Mouse (Mus musculus) MEL (cell line): ENCODE data around the gene Slc25a15. TPM values are rescaled to one million over a fixed set of nuclear protein-coding genes. Genes with fewer than 3 reads are reported as not detected.

Experiments
- DNase-seq: peaks from one replicate; pipeline ENCODE4 v3.0.0; 2011; ENCODE audit warnings: low read depth, low spot score
- H3K27ac ChIP-seq: 2 replicates; pipeline ENCODE4 v1.5.1; 2012; ENCODE audit warnings: low read depth, mild to moderate bottlenecking, control low read depth, low read length, moderate library complexity; ENCODE audit not compliant: control insufficient read depth
- H3K27me3 ChIP-seq, 2 experiments: fragments of 150-350 bp in 1 of 2; sonication (generic) in 1 of 2; 2 replicates each; pipeline ENCODE4 v1.6.1; 2012; ENCODE audit warnings: low read length in 2 of 2, mild to moderate bottlenecking in 2 of 2, improper control_type of control experiment in 1 of 2, moderate library complexity in 1 of 2; ENCODE audit not compliant: insufficient read depth in 2 of 2, control insufficient read depth in 1 of 2
- H3K36me3 ChIP-seq, 2 experiments: 2 replicates each; pipeline ENCODE4 v1.6.1; 2012 to 2014; ENCODE audit warnings: low read length in 2 of 2, improper control_type of control experiment in 1 of 2, inconsistent platforms in 1 of 2, mild to moderate bottlenecking in 1 of 2; ENCODE audit not compliant: insufficient read depth in 2 of 2, control insufficient read depth in 1 of 2
- H3K4me1 ChIP-seq, 2 experiments: fragments of 150-350 bp in 1 of 2; sonication (generic) in 1 of 2; 2 replicates each; pipeline ENCODE4 v1.6.1; 2012; ENCODE audit warnings: low read length in 2 of 2, improper control_type of control experiment in 1 of 2, mild to moderate bottlenecking in 1 of 2; ENCODE audit not compliant: insufficient read depth in 2 of 2, control insufficient read depth in 1 of 2
- H3K4me3 ChIP-seq, 2 experiments: fragments of 150-350 bp in 1 of 2; sonication (generic) in 1 of 2; 2 replicates each; pipeline ENCODE4 v1.5.1; 2012; ENCODE audit warnings: low read depth in 2 of 2, low read length in 2 of 2, mild to moderate bottlenecking in 2 of 2, moderate library complexity in 2 of 2, control low read depth in 1 of 2, improper control_type of control experiment in 1 of 2; ENCODE audit not compliant: control insufficient read depth in 1 of 2, insufficient read depth in 1 of 2
- H3K79me2 ChIP-seq: 2 replicates; pipeline ENCODE4 v1.6.1; 2012; ENCODE audit warnings: mild to moderate bottlenecking, low read length, moderate library complexity; ENCODE audit not compliant: control insufficient read depth, poor library complexity, insufficient read depth
- H3K9ac ChIP-seq: 2 replicates; pipeline ENCODE4 v1.6.1; 2012; ENCODE audit warnings: low read depth, mild to moderate bottlenecking, control low read depth, low read length, moderate library complexity; ENCODE audit not compliant: control insufficient read depth, poor library complexity, severe bottlenecking
- H3K9me3 ChIP-seq: fragments of 150-350 bp; sonication (generic); replicated peaks from 2 replicates; pipeline ENCODE4 v1.6.1; 2012; ENCODE audit warnings: mild to moderate bottlenecking, low read length, improper control_type of control experiment, moderate library complexity; ENCODE audit not compliant: insufficient read depth
- BHLHE40 ChIP-seq: IDR thresholded peaks from 2 replicates; pipeline ENCODE4 v1.6.1; 2012; ENCODE audit warnings: low read depth, mild to moderate bottlenecking, inconsistent platforms, low read length, improper control_type of control experiment, borderline replicate concordance
- CHD2 ChIP-seq: IDR thresholded peaks from 2 replicates; pipeline ENCODE4 v1.6.1; 2011; ENCODE audit warnings: low read length, improper control_type of control experiment
- CTCF ChIP-seq, 3 experiments: IDR thresholded peaks in 2 of 3; conservative IDR thresholded peaks in 1 of 3; 2 replicates each; pipeline ENCODE4 v1.5.1; 2011 to 2012; ENCODE audit warnings: low read length in 3 of 3, low read depth in 2 of 3, mild to moderate bottlenecking in 2 of 3, improper control_type of control experiment in 1 of 3, inconsistent platforms in 1 of 3, mixed read lengths in 1 of 3, moderate library complexity in 1 of 3; ENCODE audit not compliant: control insufficient read depth in 1 of 3, insufficient read depth in 1 of 3, poor library complexity in 1 of 3, severe bottlenecking in 1 of 3
- GABPA ChIP-seq: IDR thresholded peaks from 2 replicates; pipeline ENCODE4 v1.6.1; 2012; ENCODE audit warnings: low read depth, mild to moderate bottlenecking, inconsistent platforms, low read length, improper control_type of control experiment, moderate library complexity
- GATA1 ChIP-seq: IDR thresholded peaks from 2 replicates; pipeline ENCODE4 v1.6.1; 2011; ENCODE audit warnings: low read depth, low read length, improper control_type of control experiment
- HCFC1 ChIP-seq: IDR thresholded peaks from 2 replicates; pipeline ENCODE4 v1.6.1; 2012; ENCODE audit warnings: low read depth, mild to moderate bottlenecking, inconsistent platforms, low read length, improper control_type of control experiment, moderate library complexity
- JUND ChIP-seq: IDR thresholded peaks from 2 replicates; pipeline ENCODE4 v1.6.1; 2011; ENCODE audit warnings: low read depth, mild to moderate bottlenecking, improper control_type of control experiment, low read length
- KAT2A ChIP-seq: conservative IDR thresholded peaks from 2 replicates; pipeline ENCODE4 v1.6.1; 2012; ENCODE audit warnings: low read depth, low read length, improper control_type of control experiment, inconsistent platforms
- MAFK ChIP-seq: IDR thresholded peaks from 2 replicates; pipeline ENCODE4 v1.6.1; 2011; ENCODE audit warnings: low read depth, mild to moderate bottlenecking, low read length, improper control_type of control experiment, borderline replicate concordance
- MXI1 ChIP-seq: IDR thresholded peaks from 2 replicates; pipeline ENCODE4 v1.6.1; 2011; ENCODE audit warnings: mild to moderate bottlenecking, low read depth, low read length, improper control_type of control experiment
- NELFE ChIP-seq: IDR thresholded peaks from 2 replicates; pipeline ENCODE4 v1.6.1; 2011; ENCODE audit warnings: low read depth, low read length, improper control_type of control experiment
- POLR2AphosphoS2 ChIP-seq: IDR thresholded peaks from 2 replicates; pipeline ENCODE4 v1.6.1; 2011; ENCODE audit warnings: low read length, improper control_type of control experiment
- POLR2AphosphoS5 ChIP-seq: IDR thresholded peaks from 2 replicates; pipeline ENCODE4 v1.6.1; 2012; ENCODE audit warnings: low read depth, borderline replicate concordance, mild to moderate bottlenecking, inconsistent platforms, low read length, moderate library complexity, mixed read lengths
- SIN3A ChIP-seq: IDR thresholded peaks from 2 replicates; pipeline ENCODE4 v1.6.1; 2012; ENCODE audit warnings: low read length, improper control_type of control experiment, inconsistent platforms
- TAL1 ChIP-seq: IDR thresholded peaks from 2 replicates; pipeline ENCODE4 v1.6.1; 2012; ENCODE audit warnings: mild to moderate bottlenecking, inconsistent platforms, low read length, moderate library complexity, mixed read lengths
- UBTF ChIP-seq: IDR thresholded peaks from 2 replicates; pipeline ENCODE4 v1.6.1; 2012; ENCODE audit warnings: low read depth, mild to moderate bottlenecking, inconsistent platforms, low read length, improper control_type of control experiment, moderate library complexity, borderline replicate concordance; ENCODE audit not compliant: insufficient read depth
- ZC3H11A ChIP-seq: IDR thresholded peaks from 2 replicates; pipeline ENCODE4 v1.6.1; 2012; ENCODE audit warnings: low read depth, mild to moderate bottlenecking, inconsistent platforms, low read length, improper control_type of control experiment
- ZKSCAN1 ChIP-seq: IDR thresholded peaks from 2 replicates; pipeline ENCODE4 v1.6.1; 2012; ENCODE audit warnings: low read depth, mild to moderate bottlenecking, inconsistent platforms, low read length, improper control_type of control experiment, moderate library complexity
- polyA plus RNA-seq, 2 experiments: library from polyadenylated mRNA; stranded (reverse) in 1 of 2; unstranded in 1 of 2; fragments of >175 nt in 1 of 2; fragments of >200 nt in 1 of 2; gene quantifications; 2 replicates each; pipeline versions ENCODE4 v1.2.1 to v1.2.4; 2012; ENCODE audit warnings: low replicate concordance in 2 of 2, low read depth in 1 of 2; ENCODE audit not compliant: insufficient read length in 2 of 2, insufficient read depth in 1 of 2, missing spikeins in 1 of 2
- total RNA-seq: library from RNA; depleted of rRNA; stranded (reverse); fragments of 300-350 nt; gene quantifications from 2 replicates; pipeline ENCODE4 v1.2.3, GENCODE M21; 2012

Slc25a15 gene
- total and polyA plus RNA-seq, 3 experiments = 11.4 to 21.7 TPM; not detected in 1

DNA sequence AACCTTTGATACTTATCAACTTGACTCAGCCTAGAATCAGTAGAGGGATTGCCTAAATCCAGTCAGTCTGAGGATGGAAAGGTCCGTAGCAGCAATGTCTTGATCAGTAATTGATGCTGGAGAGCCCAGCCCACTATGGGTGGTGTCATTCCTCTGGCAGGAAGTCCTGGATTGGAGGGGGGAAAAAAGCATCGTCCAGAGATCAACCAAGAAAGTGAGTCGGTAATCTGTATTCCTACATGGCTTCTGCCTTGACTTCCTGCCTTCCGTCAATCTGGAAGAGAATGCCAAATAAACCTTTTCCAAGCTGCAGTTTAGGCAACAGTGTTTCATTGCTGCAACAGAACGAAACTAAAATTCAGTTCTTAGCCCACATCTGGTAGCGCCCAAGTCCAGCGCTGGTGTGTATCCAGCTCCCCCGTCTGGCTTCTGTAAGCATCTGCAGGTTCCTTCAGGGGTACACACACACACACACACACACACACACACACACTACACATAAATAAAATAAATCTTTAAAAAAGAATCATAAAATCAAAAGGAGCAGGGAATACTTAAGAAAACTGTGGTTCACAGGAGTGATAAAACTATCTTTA, 986 bp upstream of the Slc25a15 start:
- Histone ChIP-seq H3K27me3 (no peaks in the 10 kb centered on the region), H3K9ac (no peak overlapping the region; the same call in 1 of the 2 replicates), H3K4me1 (peaks cover 3 to 5% of the 10 kb centered on the region in 2 experiments), H3K27ac (no peak overlapping the region), H3K79me2 (peaks cover 6% of the 10 kb centered on the region), H3K9me3 (no peaks in the 10 kb centered on the region), H3K4me3 (peak overlapping the region; percentile 72 to 92), H3K36me3 (peaks cover 0 to 12% of the 10 kb centered on the region in 2 experiments; a peak in 2 of 4 replicates)
- DNase-seq = peak; percentile 24
- TF ChIP-seq CTCF (IDR thresholded peaks at IDR 0.05 in 2 of 3, conservative IDR thresholded peaks at IDR 0.05 in 1 of 3; ENCODE audit: control insufficient read depth in 1 of 3, insufficient read depth in 1 of 3, low read depth in 2 of 3, low read length in 3 of 3, poor library complexity in 1 of 3, severe bottlenecking in 1 of 3) (peak in 2 of 3 experiments; percentile 16 to 17; a peak in 2 of 6 replicates), GATA1 (no peak)

DNA sequence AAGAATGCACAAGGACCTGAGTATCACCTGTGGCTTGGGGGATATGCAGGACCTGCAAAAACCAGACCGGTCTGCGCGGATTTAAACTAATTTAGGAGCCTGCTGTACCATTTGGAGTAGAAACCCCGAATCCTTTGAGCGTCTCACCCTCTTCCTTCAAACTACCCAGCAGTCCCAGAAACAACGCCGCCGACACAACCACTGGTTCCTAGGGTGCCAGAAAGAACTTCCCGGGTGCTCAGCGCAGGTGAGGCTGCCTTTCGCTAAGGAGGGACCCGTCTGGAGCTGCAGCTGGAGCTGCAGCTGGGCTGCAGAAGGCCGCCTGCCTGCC, 621 bp downstream of the Slc25a15 start:
- peak; percentile 60 for DNase-seq
- H3K4me1 ChIP-seq = peaks cover 5 to 6% of the 10 kb centered on the region in 2 experiments
- TF ChIP-seq UBTF (0 out of 2 replicates have a peak, but pooled peaks have one; percentile 24), SIN3A (0 out of 2 replicates have a peak, but pooled peaks have one; percentile 38), MXI1 (no peak)
- TF ChIP-seq, all 39 proteins: peak for 2
- peaks cover 6% of the 10 kb centered on the region for H3K79me2 ChIP-seq
- peaks cover 0 to 13% of the 10 kb centered on the region in 2 experiments; a peak in 2 of 4 replicates for H3K36me3 ChIP-seq
- 0 out of 2 replicates have a peak overlapping the region, but pooled peaks have one; percentile 15 for H3K27ac ChIP-seq
- H3K27me3 ChIP-seq = no peaks in the 10 kb centered on the region
- H3K9me3 ChIP-seq = no peaks in the 10 kb centered on the region
- peak overlapping the region; percentile 96 for H3K9ac ChIP-seq
- peak overlapping the region; percentile 92 to 99 for H3K4me3 ChIP-seq

DNA sequence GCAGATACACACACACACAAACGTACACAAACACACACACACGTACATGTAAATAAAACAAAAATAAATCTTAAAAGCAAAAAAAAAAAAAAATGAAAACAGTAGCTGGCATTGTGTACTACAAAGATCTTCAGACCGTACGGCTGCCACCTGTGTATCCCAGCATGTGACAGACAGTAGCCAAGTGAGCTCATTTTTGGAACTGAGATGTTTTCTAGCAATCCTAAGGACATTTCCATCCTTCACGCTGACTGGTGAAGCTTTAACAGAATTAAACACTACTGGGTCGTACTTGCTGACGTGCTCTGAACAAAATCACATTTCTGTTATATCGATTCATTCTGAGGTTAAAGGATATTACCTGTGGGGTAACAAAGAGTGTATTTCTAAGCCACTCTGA, 3.1 kb downstream of the Slc25a15 start:
- Histone ChIP-seq H3K4me3 (no peak overlapping the region), H3K9me3 (no peaks in the 10 kb centered on the region), H3K4me1 (peaks cover 5 to 6% of the 10 kb centered on the region in 2 experiments), H3K27ac (no peak overlapping the region), H3K36me3 (peaks cover 0 to 13% of the 10 kb centered on the region in 2 experiments; a peak in 2 of 4 replicates), H3K27me3 (no peaks in the 10 kb centered on the region), H3K9ac (no peak overlapping the region), H3K79me2 (peaks cover 6% of the 10 kb centered on the region)
- TF ChIP-seq CHD2 = no peak
- no peak for TF ChIP-seq POLR2AphosphoS5
- no peak for TF ChIP-seq POLR2AphosphoS2
- TF ChIP-seq UBTF = no peak
- no peak for TF ChIP-seq ZC3H11A
- no peak for TF ChIP-seq KAT2A
- no peak for TF ChIP-seq MAFK
- no peak for TF ChIP-seq ZKSCAN1
- TF ChIP-seq TAL1 = no peak
- TF ChIP-seq HCFC1 = no peak
- TF ChIP-seq BHLHE40 = no peak
- no peak for TF ChIP-seq NELFE
- no peak for TF ChIP-seq JUND
- TF ChIP-seq GABPA = no peak
- DNase-seq = no peak
